Mouse (Mus musculus) cortical plate, adult 2 months (tissue): Measurements from ENCODE around the gene Rala.

Experiments used
- CTCF ChIP-seq: fragments of 200-500 bp; IDR thresholded peaks from 2 replicates; pipeline ENCODE4 v1.5.1; 2011; ENCODE audit warnings: mild to moderate bottlenecking, control low read depth, low read length; ENCODE audit not compliant: insufficient read depth; ENCODE audit errors: extremely low read depth
- POLR2A ChIP-seq: fragments of 200-500 bp; IDR thresholded peaks from 2 replicates; pipeline ENCODE4 v1.6.1; 2011; ENCODE audit warnings: mild to moderate bottlenecking, low read length, control low read depth; ENCODE audit not compliant: insufficient read depth; ENCODE audit errors: extremely low read depth

DNA sequence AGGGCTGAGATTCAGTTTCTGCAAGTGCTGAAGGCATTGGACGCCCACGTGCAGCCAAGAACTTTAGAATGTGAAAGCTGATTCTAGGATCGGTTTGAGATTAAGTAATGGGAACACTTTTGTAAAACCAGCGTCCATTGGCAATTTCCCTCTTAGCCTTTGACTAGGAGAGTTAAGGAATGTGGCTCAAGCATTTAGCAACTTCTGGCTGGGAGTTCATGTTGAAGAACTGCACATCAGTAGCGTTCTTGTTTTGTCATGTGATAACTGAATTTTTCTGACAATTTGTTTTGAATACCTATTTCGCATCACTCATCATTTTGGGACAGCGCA lies 49.4 kb upstream of the Rala start:
- no peak for TF ChIP-seq POLR2A
- no peak for TF ChIP-seq CTCF
